Mouse (Mus musculus) neural tube, embryonic 12.5 days (tissue): ENCODE data around the gene Ier3. TPM values are rescaled to one million over a fixed set of nuclear protein-coding genes. Genes with fewer than 3 reads are reported as not detected.

Experiments used
- microRNA-seq: library from miRNA; unstranded; fragments of <30 nt; microRNA quantifications from one replicate; pipeline ENCODE4, GENCODE M21; 2017
- polyA plus RNA-seq: library from polyadenylated mRNA; unstranded; fragments of >200 nt; fragmentation: Nextera tagmentation; extraction: Ambion mirVana; gene quantifications from 2 replicates; pipeline ENCODE4 v1.2.1, GENCODE M21; 2016

Ier3 gene
- polyA plus RNA-seq, 1 experiment from 2014 or later = 5.2 TPM

Small RNA genes lying within 50 kb of the gene (microRNA-seq; reads per million reads assigned to microRNA genes)
- gene Gm28033 = 1.3 reads per million

Other genes starting within 250 kb of the Ier3 start
- not detected in 2 replicates for gene Sfta2, start 220.1 kb upstream of the Ier3 start, polyA plus RNA-seq
- gene Gm9573, start 195.0 kb upstream of the Ier3 start, polyA plus RNA-seq = not detected in 2 replicates
- 0.10 TPM in 1 of 2 replicates, not detected in the other for gene Mucl3, start 178.0 kb upstream of the Ier3 start, polyA plus RNA-seq
- gene Vars2, start 154.1 kb upstream of the Ier3 start, polyA plus RNA-seq = 14.9 and 15.2 TPM in 2 replicates
- 35.8 and 36.9 TPM in 2 replicates for gene Gtf2h4, start 147.9 kb upstream of the Ier3 start, polyA plus RNA-seq
- gene Ddr1, start 117.1 kb upstream of the Ier3 start, polyA plus RNA-seq = 170 and 172 TPM in 2 replicates
- gene Flot1, start 1.5 kb downstream of the Ier3 start, polyA plus RNA-seq = 60.5 and 60.6 TPM in 2 replicates
- gene Tubb5, start 16.6 kb downstream of the Ier3 start, polyA plus RNA-seq = 1,533 and 1,543 TPM in 2 replicates
- 13.6 and 14.7 TPM in 2 replicates for gene Mdc1, start 19.8 kb downstream of the Ier3 start, polyA plus RNA-seq
- gene Nrm, start 39.6 kb downstream of the Ier3 start, polyA plus RNA-seq = 40.5 and 41.3 TPM in 2 replicates
- 34.6 and 35.1 TPM in 2 replicates for gene Ppp1r18, start 43.9 kb downstream of the Ier3 start, polyA plus RNA-seq
- gene Dhx16, start 58.1 kb downstream of the Ier3 start, polyA plus RNA-seq = 43.3 and 45.9 TPM in 2 replicates
- 26.8 and 30.3 TPM in 2 replicates for gene 2310061I04Rik, start 75.7 kb downstream of the Ier3 start, polyA plus RNA-seq
- gene Atat1, start 88.4 kb downstream of the Ier3 start, polyA plus RNA-seq = 299 and 304 TPM in 2 replicates
- 55.3 and 56.1 TPM in 2 replicates for gene Mrps18b, start 94.7 kb downstream of the Ier3 start, polyA plus RNA-seq
- 60.2 and 61.6 TPM in 2 replicates for gene Ppp1r10, start 94.8 kb downstream of the Ier3 start, polyA plus RNA-seq
- gene Abcf1, start 148.1 kb downstream of the Ier3 start, polyA plus RNA-seq = 105 and 112 TPM in 2 replicates
- 53.3 and 53.5 TPM in 2 replicates for gene Gnl1, start 158.2 kb downstream of the Ier3 start, polyA plus RNA-seq
- 50.9 and 56.1 TPM in 2 replicates for gene Prr3, start 158.6 kb downstream of the Ier3 start, polyA plus RNA-seq
- gene H2-T24, start 198.9 kb downstream of the Ier3 start, polyA plus RNA-seq = 4.5 and 5.2 TPM in 2 replicates
- gene H2-T23, start 211.2 kb downstream of the Ier3 start, polyA plus RNA-seq = 3.6 and 4.0 TPM in 2 replicates
- 7.4 and 7.7 TPM in 2 replicates for gene H2-T22, start 221.1 kb downstream of the Ier3 start, polyA plus RNA-seq
- gene Gm6034, start 221.3 kb downstream of the Ier3 start, polyA plus RNA-seq = not detected in 2 replicates
- gene Gm11127, start 236.7 kb downstream of the Ier3 start, polyA plus RNA-seq = not detected in 2 replicates